Mouse (Mus musculus): ENCODE results near the gene Hoxd8. TPM values are rescaled to one million over a fixed set of nuclear protein-coding genes. Genes with fewer than 3 reads are reported as not detected.

Gene Hoxd8
- polyA plus RNA-seq, 1 experiment from 2014 or later, result 2.6 TPM

DNA sequence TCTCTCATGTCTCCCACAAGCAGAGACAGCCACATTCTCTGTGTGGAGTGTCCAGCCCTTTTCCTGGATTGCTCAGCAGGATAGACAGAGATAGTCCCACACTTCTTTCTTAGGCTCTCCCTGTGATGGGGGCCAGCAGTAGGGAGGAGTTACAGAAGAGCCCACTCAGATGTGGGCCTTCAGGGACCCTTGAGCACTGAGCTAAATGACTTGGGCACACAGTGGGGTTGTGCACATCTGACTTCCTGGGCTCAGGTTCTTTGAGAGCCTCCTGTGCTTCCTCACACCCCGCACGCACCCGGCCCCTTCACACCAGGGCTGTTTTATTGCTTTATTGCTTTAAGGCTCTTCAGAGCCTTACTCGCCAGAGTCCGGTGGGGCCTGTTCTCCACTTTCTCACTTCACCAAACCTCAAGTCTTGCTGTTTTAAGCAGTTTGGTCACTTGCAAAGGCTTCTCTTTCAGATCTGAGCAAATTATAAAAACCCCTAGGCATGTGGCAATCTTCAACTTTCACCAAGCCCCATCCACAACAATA is 16.6 kb downstream of the Hoxd8 start:
- Histone ChIP-seq H3K36me3 (ENCODE audit: control insufficient read depth, insufficient read depth, low read length) (no peaks in the 10 kb centered on the region), H3K4me3 (ENCODE audit: low read depth, low read length) (no peak overlapping the region), H3K9me3 (ENCODE audit: control insufficient read depth, low read depth, low read length) (no peaks in the 10 kb centered on the region), H3K4me1 (ENCODE audit: control insufficient read depth, insufficient read depth, low read length) (no peaks in the 10 kb centered on the region), H3K9ac (replicated peaks; ENCODE audit: low read depth, low read length) (no peak overlapping the region), H3K4me2 (replicated peaks; ENCODE audit: low read depth, low read length) (no peak overlapping the region), H3K27me3 (ENCODE audit: control insufficient read depth, insufficient read depth, low read length) (peaks cover 75% of the 10 kb centered on the region), H3K27ac (ENCODE audit: low read length) (no peak overlapping the region)
- WGBS, result 24% methylated on average over 5 of the region's 5 CpGs
- no peak for ATAC-seq (ENCODE audit: insufficient number of reproducible peaks, insufficient read depth, low FRiP score, low read depth)

DNA sequence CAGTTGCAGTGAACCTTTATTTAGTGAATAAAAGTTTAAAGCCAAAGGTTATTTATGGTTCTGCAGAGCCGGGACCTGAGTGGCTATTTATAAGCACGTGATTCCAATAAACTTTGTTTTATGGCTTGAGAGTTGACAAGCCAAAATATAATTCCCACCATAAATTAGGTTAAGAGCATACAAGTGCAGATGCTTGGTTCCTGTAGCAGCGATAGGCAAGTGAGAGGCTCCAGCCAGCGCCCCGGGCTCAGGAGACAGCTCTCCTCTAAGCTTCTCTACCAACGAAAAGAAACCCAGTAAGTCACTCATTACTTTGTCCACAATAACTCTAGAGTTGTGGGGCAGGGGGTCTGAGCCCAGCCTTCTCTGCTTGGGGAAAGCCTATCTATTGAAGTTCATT is 17.5 kb downstream of the Hoxd8 start:
- 10% methylated on average over 6 of the region's 6 CpGs for WGBS
- H3K9ac ChIP-seq (replicated peaks; ENCODE audit: low read depth, low read length), result no peak overlapping the region
- no peak overlapping the region for H3K27ac ChIP-seq (ENCODE audit: low read length)
- no peak overlapping the region for H3K4me3 ChIP-seq (ENCODE audit: low read depth, low read length)
- no peak for ATAC-seq (ENCODE audit: insufficient number of reproducible peaks, insufficient read depth, low FRiP score, low read depth)
- no peaks in the 10 kb centered on the region for H3K4me1 ChIP-seq (ENCODE audit: control insufficient read depth, insufficient read depth, low read length)
- no peak overlapping the region for H3K4me2 ChIP-seq (replicated peaks; ENCODE audit: low read depth, low read length)
- no peaks in the 10 kb centered on the region for H3K36me3 ChIP-seq (ENCODE audit: control insufficient read depth, insufficient read depth, low read length)
- H3K9me3 ChIP-seq (ENCODE audit: control insufficient read depth, low read depth, low read length), result no peaks in the 10 kb centered on the region
- H3K27me3 ChIP-seq (ENCODE audit: control insufficient read depth, insufficient read depth, low read length), result peaks cover 74% of the 10 kb centered on the region

DNA sequence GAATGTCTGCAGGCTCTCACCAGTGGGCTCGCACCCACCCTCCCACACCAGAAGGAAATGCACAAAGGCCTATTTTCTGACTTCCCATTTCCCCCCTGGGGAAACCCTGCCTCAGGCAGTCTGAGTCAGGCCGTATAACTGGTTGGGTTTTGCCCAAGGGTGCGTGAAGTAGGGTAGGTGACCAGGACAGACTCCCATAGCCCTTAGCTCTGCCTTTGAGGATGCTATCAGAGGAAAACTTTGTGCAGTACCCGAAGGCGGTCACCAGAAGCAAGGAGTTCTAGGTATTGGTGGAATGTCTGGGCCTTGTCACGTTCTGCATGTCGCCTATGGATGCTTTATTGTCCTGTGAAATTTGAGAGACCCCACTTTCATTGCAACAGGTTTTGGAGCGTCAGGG is 18.5 kb downstream of the Hoxd8 start:
- Histone ChIP-seq H3K4me1 (ENCODE audit: control insufficient read depth, insufficient read depth, low read length) (no peaks in the 10 kb centered on the region), H3K4me3 (ENCODE audit: low read depth, low read length) (no peak overlapping the region), H3K27ac (ENCODE audit: low read length) (no peak overlapping the region), H3K4me2 (replicated peaks; ENCODE audit: low read depth, low read length) (no peak overlapping the region), H3K9me3 (ENCODE audit: control insufficient read depth, low read depth, low read length) (no peaks in the 10 kb centered on the region), H3K27me3 (ENCODE audit: control insufficient read depth, insufficient read depth, low read length) (peaks cover 69% of the 10 kb centered on the region), H3K36me3 (ENCODE audit: control insufficient read depth, insufficient read depth, low read length) (no peaks in the 10 kb centered on the region), H3K9ac (replicated peaks; ENCODE audit: low read depth, low read length) (no peak overlapping the region)
- ATAC-seq (ENCODE audit: insufficient number of reproducible peaks, insufficient read depth, low FRiP score, low read depth), result no peak
- WGBS, result 31% methylated on average over 8 of the region's 8 CpGs

DNA sequence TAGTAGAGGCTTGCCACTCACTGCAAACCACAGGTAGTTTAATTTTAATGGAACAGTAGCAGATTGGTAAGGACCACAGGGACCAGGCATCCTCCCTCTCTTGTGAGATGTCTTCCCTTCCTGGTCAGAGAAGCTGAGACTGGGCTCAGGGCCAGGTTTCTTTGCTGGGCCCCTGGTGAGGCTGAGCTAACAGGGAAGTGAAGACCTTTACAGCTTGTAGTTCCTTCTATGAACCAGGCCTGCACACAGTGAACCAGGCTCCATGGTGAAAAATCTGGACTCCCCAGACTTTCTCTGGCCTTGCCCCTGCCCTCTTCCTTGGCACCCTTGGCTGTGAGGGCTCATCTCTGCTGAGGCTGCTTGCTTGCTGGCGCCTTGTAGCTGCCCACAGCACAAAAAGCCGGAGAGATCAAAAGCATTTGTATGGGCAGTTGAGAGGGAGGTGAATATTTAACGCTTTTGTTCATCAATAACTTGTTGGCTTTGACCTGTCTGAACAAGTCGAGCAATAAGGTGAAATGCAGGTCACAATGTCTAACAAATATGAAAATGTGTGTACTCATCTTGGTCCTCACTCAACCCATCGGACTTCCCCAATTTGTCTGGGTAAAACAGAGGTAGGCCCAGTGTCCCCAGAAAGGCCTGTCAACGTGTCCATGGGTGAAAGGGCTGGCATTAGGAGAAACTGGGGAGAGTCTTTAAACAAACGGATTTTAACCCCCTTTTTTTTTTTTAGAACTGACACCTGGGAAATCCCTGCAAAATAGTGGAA is 20.0 kb downstream of the Hoxd8 start:
- no peak overlapping the region for H3K4me2 ChIP-seq (replicated peaks; ENCODE audit: low read depth, low read length)
- no peaks in the 10 kb centered on the region for H3K36me3 ChIP-seq (ENCODE audit: control insufficient read depth, insufficient read depth, low read length)
- H3K27me3 ChIP-seq (ENCODE audit: control insufficient read depth, insufficient read depth, low read length), result peaks cover 76% of the 10 kb centered on the region
- ATAC-seq (ENCODE audit: insufficient number of reproducible peaks, insufficient read depth, low FRiP score, low read depth), result no peak
- no peak overlapping the region for H3K4me3 ChIP-seq (ENCODE audit: low read depth, low read length)
- 38% methylated on average over 7 of the region's 7 CpGs for WGBS
- H3K9me3 ChIP-seq (ENCODE audit: control insufficient read depth, low read depth, low read length), result no peaks in the 10 kb centered on the region
- no peak overlapping the region for H3K27ac ChIP-seq (ENCODE audit: low read length)
- no peaks in the 10 kb centered on the region for H3K4me1 ChIP-seq (ENCODE audit: control insufficient read depth, insufficient read depth, low read length)
- H3K9ac ChIP-seq (replicated peaks; ENCODE audit: low read depth, low read length), result no peak overlapping the region

DNA sequence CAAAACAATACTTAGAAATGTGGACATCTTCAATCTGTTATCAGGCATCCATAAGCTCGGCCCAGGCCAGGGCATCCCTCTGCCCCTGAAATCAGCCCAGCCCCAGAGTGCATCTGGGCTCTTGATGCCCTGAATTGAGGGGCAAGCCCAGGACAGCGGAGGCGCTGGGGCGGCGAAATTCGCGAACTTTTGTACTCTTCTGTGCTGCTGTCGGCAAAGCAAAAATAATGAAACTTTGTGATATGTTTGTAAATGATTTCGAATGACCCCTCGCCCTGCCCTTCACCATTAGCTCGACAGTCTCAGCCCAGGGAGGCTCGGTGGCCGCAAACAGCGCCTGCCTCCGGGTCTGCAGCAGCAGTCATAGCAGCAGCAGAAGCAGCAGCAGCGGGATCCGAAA is 20.8 kb downstream of the Hoxd8 start:
- Histone ChIP-seq H3K27ac (ENCODE audit: low read length) (no peak overlapping the region), H3K27me3 (ENCODE audit: control insufficient read depth, insufficient read depth, low read length) (peaks cover 77% of the 10 kb centered on the region), H3K36me3 (ENCODE audit: control insufficient read depth, insufficient read depth, low read length) (no peaks in the 10 kb centered on the region), H3K4me3 (ENCODE audit: low read depth, low read length) (no peak overlapping the region), H3K9ac (replicated peaks; ENCODE audit: low read depth, low read length) (no peak overlapping the region), H3K4me2 (replicated peaks; ENCODE audit: low read depth, low read length) (no peak overlapping the region), H3K4me1 (ENCODE audit: control insufficient read depth, insufficient read depth, low read length) (no peaks in the 10 kb centered on the region), H3K9me3 (ENCODE audit: control insufficient read depth, low read depth, low read length) (no peaks in the 10 kb centered on the region)
- 11% methylated on average over 17 of the region's 17 CpGs for WGBS
- no peak for ATAC-seq (ENCODE audit: insufficient number of reproducible peaks, insufficient read depth, low FRiP score, low read depth)

DNA sequence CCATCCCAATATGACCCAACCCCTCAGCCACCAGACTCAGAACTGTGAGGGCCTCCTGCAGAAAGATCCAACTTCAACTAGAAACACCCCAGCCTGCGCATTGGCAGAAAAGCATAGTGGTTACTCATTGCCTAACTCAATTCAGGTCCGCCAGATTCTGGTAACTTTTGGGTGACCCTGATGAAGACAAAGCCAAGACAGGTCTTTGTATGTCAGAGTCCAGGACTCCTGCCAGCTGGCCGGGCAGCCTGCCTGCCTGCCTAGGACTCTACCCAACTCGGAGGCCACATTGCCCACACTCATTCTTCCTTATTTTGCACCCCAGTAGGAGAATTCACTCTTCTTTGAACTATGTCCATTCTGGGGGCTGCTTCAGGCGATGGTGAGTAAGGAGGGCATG is 22.1 kb downstream of the Hoxd8 start, which contains the start of gene Gm28230:
Gm28230 (plus strand) TSS at position 178 of the 400 bp plus-strand sequence.
- H3K9ac ChIP-seq (replicated peaks; ENCODE audit: low read depth, low read length), result no peak within 1 kb of the TSS
- ATAC-seq (ENCODE audit: insufficient number of reproducible peaks, insufficient read depth, low FRiP score, low read depth), result no peak
- no peaks in the 10 kb centered on the region for H3K4me1 ChIP-seq (ENCODE audit: control insufficient read depth, insufficient read depth, low read length)
- WGBS, result 37% methylated on average over 5 of the region's 5 CpGs
- no peaks in the 10 kb centered on the region for H3K36me3 ChIP-seq (ENCODE audit: control insufficient read depth, insufficient read depth, low read length)
- no peak within 1 kb of the TSS for H3K27ac ChIP-seq (ENCODE audit: low read length)
- peak within 1 kb of the TSS; percentile 19; the same call in 1 of the 2 replicates for H3K4me2 ChIP-seq (replicated peaks; ENCODE audit: low read depth, low read length)
- H3K4me3 ChIP-seq (ENCODE audit: low read depth, low read length), result peak within 1 kb of the TSS; percentile 7
- peaks cover 77% of the 10 kb centered on the region for H3K27me3 ChIP-seq (ENCODE audit: control insufficient read depth, insufficient read depth, low read length)
- no peaks in the 10 kb centered on the region for H3K9me3 ChIP-seq (ENCODE audit: control insufficient read depth, low read depth, low read length)

DNA sequence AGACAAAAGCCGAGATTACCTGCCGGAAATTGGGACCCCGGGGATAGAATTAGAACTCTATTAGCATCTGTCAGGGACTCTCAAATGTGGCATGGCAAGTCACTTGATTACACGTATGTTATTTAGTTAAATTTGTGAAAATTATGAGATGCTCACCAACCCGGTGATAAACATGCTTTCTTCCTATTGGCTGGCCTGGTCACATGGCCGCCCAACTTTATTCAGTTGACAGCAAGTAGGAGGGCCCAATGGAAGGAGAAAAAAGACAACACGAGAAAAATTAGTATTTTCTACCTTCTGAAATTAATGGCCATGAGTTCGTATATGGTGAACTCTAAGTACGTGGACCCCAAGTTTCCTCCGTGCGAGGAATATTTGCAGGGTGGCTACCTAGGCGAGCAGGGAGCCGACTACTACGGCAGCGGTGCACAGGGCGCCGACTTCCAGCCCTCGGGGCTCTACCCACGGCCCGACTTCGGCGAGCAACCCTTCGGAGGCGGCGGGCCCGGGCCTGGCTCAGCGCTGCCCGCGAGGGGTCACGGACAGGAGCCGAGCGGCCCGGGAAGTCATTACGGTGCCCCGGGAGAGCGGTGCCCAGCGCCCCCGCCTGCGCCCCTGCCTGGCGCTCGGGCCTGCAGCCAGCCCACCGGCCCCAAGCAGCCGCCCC is 22.7 kb downstream of the Hoxd8 start:
- H3K36me3 ChIP-seq (ENCODE audit: control insufficient read depth, insufficient read depth, low read length), result no peaks in the 10 kb centered on the region
- ATAC-seq (ENCODE audit: insufficient number of reproducible peaks, insufficient read depth, low FRiP score, low read depth), result no peak
- H3K4me2 ChIP-seq (replicated peaks; ENCODE audit: low read depth, low read length), result peak overlapping the region; percentile 19; the same call in 1 of the 2 replicates
- H3K27me3 ChIP-seq (ENCODE audit: control insufficient read depth, insufficient read depth, low read length), result peaks cover 73% of the 10 kb centered on the region
- H3K9ac ChIP-seq (replicated peaks; ENCODE audit: low read depth, low read length), result no peak overlapping the region
- WGBS, result 6% methylated on average over 43 of the region's 43 CpGs
- no peak overlapping the region for H3K27ac ChIP-seq (ENCODE audit: low read length)
- no peaks in the 10 kb centered on the region for H3K4me1 ChIP-seq (ENCODE audit: control insufficient read depth, insufficient read depth, low read length)
- H3K4me3 ChIP-seq (ENCODE audit: low read depth, low read length), result peak overlapping the region; percentile 7
- H3K9me3 ChIP-seq (ENCODE audit: control insufficient read depth, low read depth, low read length), result no peaks in the 10 kb centered on the region

DNA sequence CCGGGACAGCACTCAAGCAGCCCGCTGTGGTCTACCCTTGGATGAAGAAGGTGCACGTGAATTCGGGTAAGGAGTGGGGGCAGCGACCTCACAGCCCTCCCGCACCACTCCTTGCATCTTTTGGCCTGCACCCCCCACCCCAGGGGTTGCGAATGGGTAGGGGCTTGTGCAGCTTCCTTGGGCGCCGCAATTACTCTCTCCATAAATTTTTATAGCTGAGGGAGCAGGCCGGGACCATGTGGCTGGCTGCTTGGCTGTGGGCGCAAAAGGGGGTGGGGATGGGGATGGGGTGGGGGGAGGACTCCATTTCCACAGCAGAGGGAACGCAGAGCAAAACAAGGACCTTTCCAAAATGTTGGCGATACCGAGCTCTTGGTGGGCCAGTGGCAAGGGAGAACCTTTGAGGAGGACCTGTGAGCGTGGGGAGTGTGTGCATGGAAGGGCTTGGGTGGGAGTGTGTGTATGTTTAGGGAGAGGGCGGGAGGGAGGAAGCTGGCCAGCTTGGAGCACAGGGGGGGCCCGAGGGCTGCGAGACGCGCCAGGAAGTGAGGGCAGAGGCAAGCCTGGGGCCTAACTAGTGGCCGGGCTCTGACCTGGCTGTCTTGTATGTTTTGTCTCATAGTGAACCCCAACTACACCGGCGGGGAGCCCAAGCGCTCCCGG is 23.4 kb downstream of the Hoxd8 start:
- H3K27me3 ChIP-seq (ENCODE audit: control insufficient read depth, insufficient read depth, low read length), result peaks cover 70% of the 10 kb centered on the region
- no peak overlapping the region for H3K27ac ChIP-seq (ENCODE audit: low read length)
- 10% methylated on average over 25 of the region's 25 CpGs for WGBS

More for the DNA sequence above, 23.4 kb downstream of the Hoxd8 start:
- no peak overlapping the region for H3K9ac ChIP-seq (replicated peaks; ENCODE audit: low read depth, low read length)
- no peak for ATAC-seq (ENCODE audit: insufficient number of reproducible peaks, insufficient read depth, low FRiP score, low read depth)
- no peaks in the 10 kb centered on the region for H3K36me3 ChIP-seq (ENCODE audit: control insufficient read depth, insufficient read depth, low read length)
- peak overlapping the region; percentile 19; the same call in 1 of the 2 replicates for H3K4me2 ChIP-seq (replicated peaks; ENCODE audit: low read depth, low read length)
- H3K4me1 ChIP-seq (ENCODE audit: control insufficient read depth, insufficient read depth, low read length), result no peaks in the 10 kb centered on the region
- no peaks in the 10 kb centered on the region for H3K9me3 ChIP-seq (ENCODE audit: control insufficient read depth, low read depth, low read length)
- peak overlapping the region; percentile 7 for H3K4me3 ChIP-seq (ENCODE audit: low read depth, low read length)

All from stomach, embryonic 14.5 days (tissue).